Mouse (Mus musculus) spleen, adult 2 months (tissue): ENCODE measurements around the gene Sft2d1. TPM values are rescaled to one million over a fixed set of nuclear protein-coding genes. Genes with fewer than 3 reads are reported as not detected.

Source experiments
- DNase-seq, 2 experiments: peaks; one replicate each; pipeline versions ENCODE4 v3.0.0 to v3.0.0-alpha.2; 2012 to 2021; ENCODE audit warnings: low spot score in 2 of 2, low read depth in 1 of 2
- H3K27ac ChIP-seq: fragments of 200-500 bp; 2 replicates; pipeline ENCODE4 v1.5.1; 2012; ENCODE audit warnings: low read length, inconsistent platforms; ENCODE audit not compliant: insufficient read depth
- H3K27me3 ChIP-seq: fragments of 200-500 bp; 2 replicates; pipeline ENCODE4 v1.6.1; 2012; ENCODE audit warnings: mild to moderate bottlenecking, moderate library complexity, low read length, inconsistent platforms; ENCODE audit not compliant: control insufficient read depth, insufficient read depth
- H3K36me3 ChIP-seq: fragments of 200-500 bp; 2 replicates; pipeline ENCODE4 v1.6.1; 2012; ENCODE audit warnings: mild to moderate bottlenecking, low read length, inconsistent platforms; ENCODE audit not compliant: control insufficient read depth, insufficient read depth
- H3K4me1 ChIP-seq: fragments of 200-500 bp; 2 replicates; pipeline ENCODE4 v1.6.1; 2011; ENCODE audit warnings: inconsistent platforms; ENCODE audit not compliant: control insufficient read depth, insufficient read depth, insufficient read length
- H3K4me3 ChIP-seq: fragments of 200-500 bp; 2 replicates; pipeline ENCODE4 v1.5.1; 2011; ENCODE audit warnings: mild to moderate bottlenecking, inconsistent platforms; ENCODE audit not compliant: insufficient read depth, insufficient read length; ENCODE audit errors: extremely low read depth
- CTCF ChIP-seq: fragments of 200-500 bp; IDR thresholded peaks from 2 replicates; pipeline ENCODE4 v1.5.1; 2011; ENCODE audit warnings: mild to moderate bottlenecking, inconsistent platforms; ENCODE audit not compliant: insufficient read depth, insufficient read length, insufficient replicate concordance; ENCODE audit errors: extremely low read depth
- POLR2A ChIP-seq: fragments of 200-500 bp; IDR thresholded peaks from 2 replicates; pipeline ENCODE4 v1.6.1; 2011; ENCODE audit warnings: low read depth, low read length, inconsistent platforms
- WGBS: fragments of 180-500 bp; shearing (Covaris S2); methylation state at CpG from one replicate; pipeline ENCODE4 v1.1.7; 2018; 5-methylcytosine and 5-hydroxymethylcytosine counted together
- polyA plus RNA-seq: library from polyadenylated mRNA; depleted of rRNA; stranded (reverse); fragments of >200 nt; gene quantifications from 2 replicates; pipeline ENCODE4 v1.2.3, GENCODE M21; 2012

Gene Sft2d1
- polyA plus RNA-seq, 1 experiment: 61.4 TPM

GRCm38 (mm10) chr17:8289993-8290679 lies 20.8 kb upstream of the Sft2d1 start:
- H3K27me3 ChIP-seq: no peaks in the 10 kb centered on the region
- WGBS: 95% methylated on average over 3 of the region's 3 CpGs
- H3K36me3 ChIP-seq: peaks cover 4% of the 10 kb centered on the region; the same call in 1 of the 2 replicates
- no peak overlapping the region for H3K4me3 ChIP-seq
- H3K4me1 ChIP-seq: no peaks in the 10 kb centered on the region
- TF ChIP-seq CTCF: no peak
- TF ChIP-seq POLR2A: no peak
- no peak overlapping the region for H3K27ac ChIP-seq
- no peak for DNase-seq

GRCm38 (mm10) chr17:8290736-8291135 lies 20.2 kb upstream of the Sft2d1 start:
- Histone ChIP-seq H3K27me3 (no peaks in the 10 kb centered on the region), H3K27ac (no peak overlapping the region), H3K4me3 (no peak overlapping the region), H3K36me3 (peaks cover 4% of the 10 kb centered on the region; the same call in 1 of the 2 replicates), H3K4me1 (no peaks in the 10 kb centered on the region)
- no peak for DNase-seq
- TF ChIP-seq POLR2A: no peak
- no peak for TF ChIP-seq CTCF

DNA sequence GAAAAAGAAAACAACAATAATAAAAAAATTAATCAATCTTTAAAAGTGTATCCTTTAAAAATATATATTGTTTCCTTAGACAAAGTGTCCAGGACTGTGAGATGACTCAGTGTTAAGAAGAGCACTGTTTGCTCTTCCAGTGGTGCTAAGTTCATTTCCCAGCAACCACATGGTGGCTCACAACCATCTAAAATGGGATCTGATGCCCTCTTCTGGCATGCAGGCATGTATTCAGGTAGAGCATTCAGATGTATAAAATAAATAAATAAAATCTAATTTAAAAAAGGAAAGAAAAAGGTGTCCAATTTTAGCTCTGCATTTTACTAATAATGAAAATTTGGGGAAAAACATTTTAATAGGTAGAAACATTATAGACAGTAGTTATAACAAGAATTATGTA lies 15.1 kb upstream of the Sft2d1 start:
- Histone ChIP-seq H3K4me3 (no peak overlapping the region), H3K4me1 (no peaks in the 10 kb centered on the region), H3K36me3 (peaks cover 11% of the 10 kb centered on the region), H3K27ac (no peak overlapping the region), H3K27me3 (no peaks in the 10 kb centered on the region)
- TF ChIP-seq CTCF (no peak), POLR2A (no peak)
- no peak for DNase-seq

DNA sequence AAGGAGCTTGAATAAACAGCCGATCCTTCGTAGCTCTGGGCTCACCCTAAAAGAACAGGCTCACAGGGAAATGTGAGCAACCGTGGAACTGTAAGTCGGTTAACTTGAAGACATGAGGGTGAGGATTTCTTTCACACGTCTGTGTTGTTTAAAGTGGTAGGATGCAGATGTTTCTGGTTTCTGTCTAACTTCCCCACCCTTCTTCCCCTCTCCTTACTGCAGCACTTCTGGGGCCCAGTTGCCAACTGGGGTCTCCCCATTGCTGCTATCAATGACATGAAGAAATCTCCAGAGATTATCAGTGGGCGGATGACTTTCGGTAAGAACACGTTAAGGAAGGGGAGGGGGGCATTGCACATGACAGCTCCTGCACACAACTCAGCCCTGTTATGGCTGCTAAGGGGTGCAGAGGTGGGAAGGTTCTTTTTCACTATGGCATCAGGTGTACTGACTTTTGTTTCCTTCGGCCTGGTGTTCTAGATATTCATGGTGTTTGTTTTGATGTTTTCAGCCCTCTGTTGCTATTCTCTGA lies 14.5 kb upstream of the Sft2d1 start:
- Histone ChIP-seq H3K27ac (no peak overlapping the region), H3K27me3 (no peaks in the 10 kb centered on the region), H3K4me3 (no peak overlapping the region), H3K36me3 (peaks cover 11% of the 10 kb centered on the region), H3K4me1 (no peaks in the 10 kb centered on the region)
- TF ChIP-seq POLR2A: no peak
- no peak for TF ChIP-seq CTCF
- no peak for DNase-seq
- WGBS: 53% methylated on average over 9 of the region's 9 CpGs

GRCm38 (mm10) chr17:8297746-8298145 lies 13.2 kb upstream of the Sft2d1 start:
- H3K36me3 ChIP-seq: peaks cover 11% of the 10 kb centered on the region
- DNase-seq: no peak
- 91% methylated on average over 5 of the region's 5 CpGs for WGBS

GRCm38 (mm10) chr17:8298281-8298680 lies 12.6 kb upstream of the Sft2d1 start:
- no peak for DNase-seq
- 93% methylated on average over 2 of the region's 2 CpGs for WGBS
- Histone ChIP-seq H3K36me3 (peaks cover 11% of the 10 kb centered on the region), H3K27ac (no peak overlapping the region), H3K4me3 (no peak overlapping the region), H3K4me1 (no peaks in the 10 kb centered on the region; the same call in 1 of the 2 replicates), H3K27me3 (no peaks in the 10 kb centered on the region)
- TF ChIP-seq POLR2A (no peak), CTCF (no peak)

More at GRCm38 (mm10) chr17:8297746-8298145, 13.2 kb upstream of the Sft2d1 start:
- Histone ChIP-seq H3K4me3 (no peak overlapping the region), H3K27ac (no peak overlapping the region), H3K4me1 (no peaks in the 10 kb centered on the region), H3K27me3 (no peaks in the 10 kb centered on the region)
- no peak for TF ChIP-seq POLR2A

GRCm38 (mm10) chr17:8299524-8299923 lies 11.4 kb upstream of the Sft2d1 start:
- Histone ChIP-seq H3K27me3 (no peaks in the 10 kb centered on the region), H3K4me3 (no peak overlapping the region), H3K36me3 (peaks cover 8% of the 10 kb centered on the region), H3K27ac (no peak overlapping the region), H3K4me1 (no peaks in the 10 kb centered on the region; the same call in 1 of the 2 replicates)
- TF ChIP-seq CTCF: no peak
- no peak for TF ChIP-seq POLR2A
- no peak for DNase-seq
